Mouse (Mus musculus) monocyte, adult 5-6 weeks (primary cell): Measurements from ENCODE around the gene Rnasel. TPM values are rescaled to one million over a fixed set of nuclear protein-coding genes. Genes with fewer than 3 reads are reported as not detected.

Source experiments
- total RNA-seq: library from RNA; stranded (forward); fragments of 200-1000, 200-491, 200-594 nt; gene quantifications from 3 replicates; pipeline ENCODE4 v1.2.3, GENCODE M21; 2017

Rnasel gene
- total RNA-seq, 1 experiment from 2014 or later = 55.1 TPM

Other genes starting within 250 kb of the Rnasel start
- gene Npl, start 199.4 kb upstream of the Rnasel start, total RNA-seq = 1.9 to 6.3 TPM (median 6.0 TPM) in 3 replicates
- gene Rgs8, start 96.4 kb upstream of the Rnasel start, total RNA-seq = not detected in 3 replicates
- gene Rgs16, start 9.1 kb upstream of the Rnasel start, total RNA-seq = 6.7 to 7.3 TPM (median 7.1 TPM) in 3 replicates
- gene Rgsl1, start 94.7 kb downstream of the Rnasel start, total RNA-seq = not detected in 3 replicates
- gene Teddm1b, start 124.9 kb downstream of the Rnasel start, total RNA-seq = not detected in 3 replicates
- gene Teddm1a, start 142.3 kb downstream of the Rnasel start, total RNA-seq = not detected in 3 replicates
- 78.8 to 92.8 TPM (median 85.8 TPM) in 3 replicates for gene Glul, start 150.5 kb downstream of the Rnasel start, total RNA-seq
- 0.32 to 1.4 TPM (median 0.87 TPM) in 3 replicates for gene Teddm2, start 150.8 kb downstream of the Rnasel start, total RNA-seq